Mouse (Mus musculus) spleen, adult 2 months (tissue): ENCODE measurements around the gene Fgfr2.

Source experiments
- CTCF ChIP-seq: fragments of 200-500 bp; IDR thresholded peaks from 2 replicates; pipeline ENCODE4 v1.5.1; 2011; ENCODE audit warnings: mild to moderate bottlenecking, inconsistent platforms; ENCODE audit not compliant: insufficient read depth, insufficient read length, insufficient replicate concordance; ENCODE audit errors: extremely low read depth
- POLR2A ChIP-seq: fragments of 200-500 bp; IDR thresholded peaks from 2 replicates; pipeline ENCODE4 v1.6.1; 2011; ENCODE audit warnings: low read depth, low read length, inconsistent platforms

GRCm38 (mm10) chr7:133167903-133168302 lies 44.8 kb upstream of the Fgfr2 start:
- TF ChIP-seq CTCF (no peak), POLR2A (no peak)
